Mouse (Mus musculus) liver, embryonic 13.5 days (tissue): ENCODE results near the gene Gm42878. TPM values are rescaled to one million over a fixed set of nuclear protein-coding genes. Genes with fewer than 3 reads are reported as not detected.
A peak's percentile ranks its signal among the peaks of the same experiment; 100 is the strongest.
"Not testable (repeated sequence)": the region's sequence is repeated elsewhere in the genome, so short reads cannot be mapped to it uniquely, and the experiment has no call there.

Experiments used
- ATAC-seq: fragments of 200-750 bp; cut with Nextera tagmentation; 2 replicates; pipeline ENCODE4 v1.8.0; 2017; ENCODE audit warnings: low read depth, mild to moderate bottlenecking, moderate number of reproducible peaks, moderate library complexity
- DNase-seq: peaks from one replicate; pipeline ENCODE4 v3.0.0; 2022
- H3K27ac ChIP-seq: fragments of 300-500 bp; sonication (generic); 2 replicates; pipeline ENCODE4 v1.5.1; 2015; ENCODE audit warnings: moderate library complexity, mild to moderate bottlenecking, inconsistent platforms
- H3K27me3 ChIP-seq: fragments of 300-500 bp; sonication (generic); 2 replicates; pipeline ENCODE4 v1.6.1; 2015; ENCODE audit warnings: mild to moderate bottlenecking, inconsistent platforms
- H3K36me3 ChIP-seq: fragments of 300-500 bp; sonication (generic); 2 replicates; pipeline ENCODE4 v1.6.1; 2015; ENCODE audit warnings: mild to moderate bottlenecking, inconsistent platforms
- H3K4me1 ChIP-seq: fragments of 300-500 bp; sonication (generic); replicated peaks from 2 replicates; pipeline ENCODE4 v1.6.1; 2015; ENCODE audit warnings: inconsistent platforms
- H3K4me2 ChIP-seq: fragments of 300-500 bp; sonication (generic); 2 replicates; pipeline ENCODE4 v1.6.1; 2015; ENCODE audit warnings: inconsistent platforms, mild to moderate bottlenecking, moderate library complexity
- H3K4me3 ChIP-seq: fragments of 300-500 bp; sonication (generic); replicated peaks from 2 replicates; pipeline ENCODE4 v1.5.1; 2015; ENCODE audit warnings: mild to moderate bottlenecking, inconsistent platforms
- H3K9ac ChIP-seq: fragments of 300-500 bp; sonication (generic); 2 replicates; pipeline ENCODE4 v1.6.1; 2015; ENCODE audit warnings: mild to moderate bottlenecking, inconsistent platforms
- H3K9me3 ChIP-seq: fragments of 300-500 bp; sonication (generic); replicated peaks from 2 replicates; pipeline ENCODE4 v1.6.1; 2016; ENCODE audit warnings: inconsistent platforms
- WGBS: fragments of 180-500 bp; shearing (Covaris S2); methylation state at CpG from one replicate; pipeline ENCODE4 v1.1.7; 2015; ENCODE audit not compliant: insufficient replicate concordance; 5-methylcytosine and 5-hydroxymethylcytosine counted together
- polyA plus RNA-seq: library from polyadenylated mRNA; unstranded; fragments of >200 nt; fragmentation: Nextera tagmentation; extraction: Ambion mirVana; gene quantifications from 2 replicates; pipeline ENCODE4 v1.2.1, GENCODE M21; 2015

The Gm42878 gene
- polyA plus RNA-seq, 1 experiment from 2014 or later: not detected

GRCm38 (mm10) chr5:121526961-121527360 is 18.3 kb downstream of the Gm42878 start:
- Histone ChIP-seq H3K27me3 (no peaks in the 10 kb centered on the region), H3K9me3 (no peaks in the 10 kb centered on the region), H3K36me3 (peaks cover 85% of the 10 kb centered on the region), H3K4me3 (no peak overlapping the region), H3K27ac (no peak overlapping the region; the same call in 1 of the 2 replicates), H3K4me1 (no peaks in the 10 kb centered on the region), H3K9ac (no peak overlapping the region), H3K4me2 (no peak overlapping the region)
- DNase-seq (no peak), ATAC-seq (no peak)
- WGBS: 83% methylated on average over 8 of the region's 8 CpGs

GRCm38 (mm10) chr5:121526526-121526925 is 18.8 kb downstream of the Gm42878 start:
- no peak for ATAC-seq
- no peak for DNase-seq
- no peaks in the 10 kb centered on the region for H3K4me1 ChIP-seq
- H3K9ac ChIP-seq: no peak overlapping the region
- no peak overlapping the region for H3K4me2 ChIP-seq
- H3K4me3 ChIP-seq: no peak overlapping the region
- WGBS: 84% methylated on average over 7 of the region's 7 CpGs
- peaks cover 86% of the 10 kb centered on the region for H3K36me3 ChIP-seq
- H3K27me3 ChIP-seq: no peaks in the 10 kb centered on the region
- no peaks in the 10 kb centered on the region for H3K9me3 ChIP-seq
- no peak overlapping the region for H3K27ac ChIP-seq

GRCm38 (mm10) chr5:121525774-121526450 is 19.4 kb downstream of the Gm42878 start:
- H3K27me3 ChIP-seq: no peaks in the 10 kb centered on the region
- no peaks in the 10 kb centered on the region for H3K4me1 ChIP-seq
- no peak overlapping the region for H3K27ac ChIP-seq
- H3K4me2 ChIP-seq: no peak overlapping the region
- no peak for DNase-seq
- H3K9ac ChIP-seq: no peak overlapping the region
- WGBS: 88% methylated on average over 14 of the region's 14 CpGs
- no peaks in the 10 kb centered on the region for H3K9me3 ChIP-seq
- ATAC-seq: no peak
- H3K4me3 ChIP-seq: no peak overlapping the region
- H3K36me3 ChIP-seq: peaks cover 86% of the 10 kb centered on the region

GRCm38 (mm10) chr5:121519758-121520157 is 25.5 kb downstream of the Gm42878 start:
- not testable (repeated sequence) for H3K9me3 ChIP-seq, H3K9ac ChIP-seq, H3K27me3 ChIP-seq, H3K4me1 ChIP-seq, ATAC-seq, H3K27ac ChIP-seq, H3K4me2 ChIP-seq, DNase-seq, H3K4me3 ChIP-seq
- peaks cover 40% of the 10 kb centered on the region for H3K36me3 ChIP-seq
- 51% methylated on average over 11 of the region's 17 CpGs for WGBS

- Histone ChIP-seq H3K9ac (no peak overlapping the region), H3K36me3 (peaks cover 32% of the 10 kb centered on the region), H3K27ac (no peak overlapping the region), H3K9me3 (no peaks in the 10 kb centered on the region), H3K4me2 (no peak overlapping the region), H3K4me1 (no peaks in the 10 kb centered on the region), H3K4me3 (no peak overlapping the region), H3K27me3 (no peaks in the 10 kb centered on the region)
- WGBS: 77% methylated on average over 9 of the region's 9 CpGs
- DNase-seq (no peak), ATAC-seq (no peak)
These were observed 26.3 kb downstream of the Gm42878 start for GRCm38 (mm10) chr5:121518983-121519382.

- DNase-seq: no peak
- 59% methylated on average over 7 of the region's 7 CpGs for WGBS
- Histone ChIP-seq H3K27me3 (no peaks in the 10 kb centered on the region), H3K4me3 (no peak overlapping the region), H3K4me2 (no peak overlapping the region), H3K9me3 (no peaks in the 10 kb centered on the region), H3K36me3 (no peaks in the 10 kb centered on the region), H3K4me1 (no peaks in the 10 kb centered on the region), H3K27ac (no peak overlapping the region), H3K9ac (no peak overlapping the region)
- no peak for ATAC-seq
These were observed 35.3 kb downstream of the Gm42878 start for GRCm38 (mm10) chr5:121510009-121510408.

- H3K4me3 ChIP-seq: no peak overlapping the region
- no peaks in the 10 kb centered on the region for H3K4me1 ChIP-seq
- no peak overlapping the region for H3K27ac ChIP-seq
- DNase-seq (no peak), ATAC-seq (no peak)
- no peaks in the 10 kb centered on the region for H3K27me3 ChIP-seq
- H3K4me2 ChIP-seq: no peak overlapping the region
- H3K9ac ChIP-seq: no peak overlapping the region
- WGBS: 39% methylated on average over 1 of the region's 1 CpGs
- H3K36me3 ChIP-seq: no peaks in the 10 kb centered on the region
- H3K9me3 ChIP-seq: no peaks in the 10 kb centered on the region
These were observed 38.4 kb downstream of the Gm42878 start for GRCm38 (mm10) chr5:121506846-121507245.

- no peaks in the 10 kb centered on the region for H3K36me3 ChIP-seq
- WGBS: 58% methylated on average over 3 of the region's 3 CpGs
- no peak within 1 kb of the TSS for H3K27ac ChIP-seq
- H3K4me1 ChIP-seq: peaks cover 14% of the 10 kb centered on the region
- no peak within 1 kb of the TSS for H3K9ac ChIP-seq
- ATAC-seq: no peak
- no peak within 1 kb of the TSS for H3K4me2 ChIP-seq
- no peaks in the 10 kb centered on the region for H3K27me3 ChIP-seq
- no peaks in the 10 kb centered on the region for H3K9me3 ChIP-seq
- no peak for DNase-seq
- no peak within 1 kb of the TSS for H3K4me3 ChIP-seq
These were observed 42.1 kb downstream of the Gm42878 start, which contains the start of gene Adam1b for GRCm38 (mm10) chr5:121503231-121503630. Gene Adam1b (minus strand): TSS chr5:121503435.

GRCm38 (mm10) chr5:121501424-121501996 is 43.8 kb downstream of the Gm42878 start:
- DNase-seq: peak; percentile 10
- not testable (repeated sequence) for H3K9ac ChIP-seq, H3K9me3 ChIP-seq, H3K27me3 ChIP-seq, H3K27ac ChIP-seq, H3K4me3 ChIP-seq, H3K36me3 ChIP-seq
- 28% methylated on average over 11 of the region's 17 CpGs for WGBS
- peak overlapping the region; percentile 36 for H3K4me2 ChIP-seq
- ATAC-seq: 0 out of 2 replicates have a peak, but pooled peaks have one; percentile 47
- peaks cover 14% of the 10 kb centered on the region for H3K4me1 ChIP-seq

GRCm38 (mm10) chr5:121500719-121501118 is 44.6 kb downstream of the Gm42878 start:
- Histone ChIP-seq H3K36me3 (no peaks in the 10 kb centered on the region), H3K4me2 (peak overlapping the region; percentile 36), H3K27me3 (no peaks in the 10 kb centered on the region), H3K9ac (peak overlapping the region; percentile 15; the same call in 1 of the 2 replicates), H3K4me3 (no peak overlapping the region), H3K4me1 (peaks cover 14% of the 10 kb centered on the region), H3K27ac (no peak overlapping the region), H3K9me3 (no peaks in the 10 kb centered on the region)
- DNase-seq (no peak), ATAC-seq (0 out of 2 replicates have a peak, but pooled peaks have one; percentile 43)
- 21% methylated on average over 7 of the region's 7 CpGs for WGBS

GRCm38 (mm10) chr5:121493305-121493704 is 52.0 kb downstream of the Gm42878 start:
- ATAC-seq (no peak), DNase-seq (no peak)
- H3K27ac ChIP-seq: no peak overlapping the region
- no peaks in the 10 kb centered on the region for H3K27me3 ChIP-seq
- no peak overlapping the region for H3K9ac ChIP-seq
- no peaks in the 10 kb centered on the region for H3K36me3 ChIP-seq
- H3K4me3 ChIP-seq: no peak overlapping the region
- no peaks in the 10 kb centered on the region for H3K4me1 ChIP-seq
- no peak overlapping the region for H3K4me2 ChIP-seq
- H3K9me3 ChIP-seq: no peaks in the 10 kb centered on the region
- 57% methylated on average over 8 of the region's 8 CpGs for WGBS

- Histone ChIP-seq H3K9ac (no peak overlapping the region), H3K4me2 (no peak overlapping the region), H3K4me1 (no peaks in the 10 kb centered on the region), H3K27ac (no peak overlapping the region), H3K27me3 (0 out of 2 replicates have a peak, but pooled peaks cover 4% of the 10 kb centered on the region), H3K4me3 (no peak overlapping the region), H3K36me3 (no peaks in the 10 kb centered on the region), H3K9me3 (no peaks in the 10 kb centered on the region)
- DNase-seq: no peak
- WGBS: 60% methylated on average over 5 of the region's 5 CpGs
- no peak for ATAC-seq
These were observed 60.5 kb downstream of the Gm42878 start for GRCm38 (mm10) chr5:121484801-121485200.
